Mouse (Mus musculus): ENCODE data around the gene Gm28635. TPM values are rescaled to one million over a fixed set of nuclear protein-coding genes. Genes with fewer than 3 reads are reported as not detected.

Gene Gm28635
- polyA plus RNA-seq, 1 experiment from 2014 or later: not detected

DNA sequence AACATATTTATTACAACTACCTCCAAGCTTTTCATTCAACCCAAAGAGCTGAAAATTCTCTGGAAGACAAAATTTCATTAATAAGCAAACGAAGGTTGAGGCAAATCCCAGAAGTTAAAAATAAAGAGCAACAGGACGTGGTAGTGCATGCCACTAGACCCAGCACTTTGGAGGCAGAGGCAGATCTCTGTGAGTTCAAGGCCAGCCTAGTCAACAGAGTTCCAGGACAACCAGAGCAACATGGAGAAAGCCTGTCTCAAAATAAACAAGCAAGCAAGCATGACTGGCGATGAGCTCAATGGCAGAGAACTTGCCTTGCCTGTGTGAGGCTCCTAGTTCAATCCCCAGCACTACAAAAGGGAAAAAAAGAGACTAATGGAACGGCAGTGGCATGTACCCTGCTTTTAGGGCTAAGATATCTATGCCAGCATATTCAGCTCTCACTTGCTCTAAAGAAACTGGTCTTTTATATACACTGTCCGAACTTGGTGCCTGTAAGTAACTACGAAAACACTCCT, 30.7 kb downstream of the Gm28635 start:
- no peak overlapping the region; a peak in 1 of 4 replicates for H3K4me3 ChIP-seq (ENCODE audit: control insufficient read depth in 1 of 2, insufficient read depth in 1 of 2, low read depth in 1 of 2, low read length in 2 of 2)
- peaks cover 7 to 50% of the 10 kb centered on the region in 2 experiments for H3K4me1 ChIP-seq (ENCODE audit: control insufficient read depth in 2 of 2, insufficient read depth in 2 of 2, low read length in 2 of 2)
- H3K27ac ChIP-seq (replicated peaks in 1 of 2; ENCODE audit: control insufficient read depth in 1 of 2, insufficient read depth in 1 of 2, low read depth in 2 of 2, low read length in 2 of 2): no peak overlapping the region; a peak in 1 of 4 replicates

GRCm38 (mm10) chr2:84646138-84646537, 31.7 kb downstream of the Gm28635 start:
- H3K9ac ChIP-seq (ENCODE audit: low read length): peak overlapping the region; percentile 44; the same call in 1 of the 2 replicates
- H3K27ac ChIP-seq (replicated peaks in 1 of 2; ENCODE audit: control insufficient read depth in 1 of 2, insufficient read depth in 1 of 2, low read depth in 2 of 2, low read length in 2 of 2): peak overlapping the region in 1 of 2 experiments; percentile 62; a peak in 2 of 4 replicates
- peaks cover 7 to 60% of the 10 kb centered on the region in 2 experiments for H3K4me1 ChIP-seq (ENCODE audit: control insufficient read depth in 2 of 2, insufficient read depth in 2 of 2, low read length in 2 of 2)
- ATAC-seq (ENCODE audit: insufficient number of reproducible peaks, insufficient read depth, low FRiP score, low read depth): no peak
- no peak overlapping the region for H3K4me3 ChIP-seq (ENCODE audit: control insufficient read depth in 1 of 2, insufficient read depth in 1 of 2, low read depth in 1 of 2, low read length in 2 of 2)
- no peaks in the 10 kb centered on the region for H3K9me3 ChIP-seq (ENCODE audit: control insufficient read depth, low read length)
- peak overlapping the region; percentile 39 for H3K4me2 ChIP-seq (ENCODE audit: low read length)
- H3K36me3 ChIP-seq (ENCODE audit: control insufficient read depth, insufficient read depth, low read length): peaks cover 11% of the 10 kb centered on the region; the same call in 1 of the 2 replicates
- 32% methylated on average over 1 of the region's 1 CpGs for WGBS
- H3K27me3 ChIP-seq (ENCODE audit: control insufficient read depth, insufficient read depth, low read length): no peaks in the 10 kb centered on the region

More for the DNA sequence above, 30.7 kb downstream of the Gm28635 start:
- 0 out of 2 replicates have a peak, but pooled peaks cover 2% of the 10 kb centered on the region for H3K36me3 ChIP-seq (ENCODE audit: control insufficient read depth, insufficient read depth, low read length)
- H3K4me2 ChIP-seq (ENCODE audit: low read length): peak overlapping the region; percentile 79
- H3K9ac ChIP-seq (ENCODE audit: low read length): no peak overlapping the region
- no peaks in the 10 kb centered on the region for H3K9me3 ChIP-seq (ENCODE audit: control insufficient read depth, low read length)
- 78% methylated on average over 6 of the region's 6 CpGs for WGBS
- no peaks in the 10 kb centered on the region for H3K27me3 ChIP-seq (ENCODE audit: control insufficient read depth, insufficient read depth, low read length)
- ATAC-seq (ENCODE audit: insufficient number of reproducible peaks, insufficient read depth, low FRiP score, low read depth): no peak

GRCm38 (mm10) chr2:84640833-84641232, 37.0 kb downstream of the Gm28635 start:
- Histone ChIP-seq H3K9me3 (ENCODE audit: control insufficient read depth, low read length) (no peaks in the 10 kb centered on the region), H3K4me2 (ENCODE audit: low read length) (no peak overlapping the region), H3K27me3 (ENCODE audit: control insufficient read depth, insufficient read depth, low read length) (no peaks in the 10 kb centered on the region), H3K9ac (ENCODE audit: low read length) (no peak overlapping the region), H3K4me1 (ENCODE audit: control insufficient read depth in 2 of 2, insufficient read depth in 2 of 2, low read length in 2 of 2) (peaks cover 16 to 90% of the 10 kb centered on the region in 2 experiments), H3K36me3 (ENCODE audit: control insufficient read depth, insufficient read depth, low read length) (peaks cover 11% of the 10 kb centered on the region; the same call in 1 of the 2 replicates), H3K4me3 (ENCODE audit: control insufficient read depth in 1 of 2, insufficient read depth in 1 of 2, low read depth in 1 of 2, low read length in 2 of 2) (no peak overlapping the region), H3K27ac (replicated peaks in 1 of 2; ENCODE audit: control insufficient read depth in 1 of 2, insufficient read depth in 1 of 2, low read depth in 2 of 2, low read length in 2 of 2) (0 out of 4 replicates have a peak overlapping the region, but pooled peaks of 1 of the 2 experiments have one; percentile 28)
- no peak for ATAC-seq (ENCODE audit: insufficient number of reproducible peaks, insufficient read depth, low FRiP score, low read depth)

DNA sequence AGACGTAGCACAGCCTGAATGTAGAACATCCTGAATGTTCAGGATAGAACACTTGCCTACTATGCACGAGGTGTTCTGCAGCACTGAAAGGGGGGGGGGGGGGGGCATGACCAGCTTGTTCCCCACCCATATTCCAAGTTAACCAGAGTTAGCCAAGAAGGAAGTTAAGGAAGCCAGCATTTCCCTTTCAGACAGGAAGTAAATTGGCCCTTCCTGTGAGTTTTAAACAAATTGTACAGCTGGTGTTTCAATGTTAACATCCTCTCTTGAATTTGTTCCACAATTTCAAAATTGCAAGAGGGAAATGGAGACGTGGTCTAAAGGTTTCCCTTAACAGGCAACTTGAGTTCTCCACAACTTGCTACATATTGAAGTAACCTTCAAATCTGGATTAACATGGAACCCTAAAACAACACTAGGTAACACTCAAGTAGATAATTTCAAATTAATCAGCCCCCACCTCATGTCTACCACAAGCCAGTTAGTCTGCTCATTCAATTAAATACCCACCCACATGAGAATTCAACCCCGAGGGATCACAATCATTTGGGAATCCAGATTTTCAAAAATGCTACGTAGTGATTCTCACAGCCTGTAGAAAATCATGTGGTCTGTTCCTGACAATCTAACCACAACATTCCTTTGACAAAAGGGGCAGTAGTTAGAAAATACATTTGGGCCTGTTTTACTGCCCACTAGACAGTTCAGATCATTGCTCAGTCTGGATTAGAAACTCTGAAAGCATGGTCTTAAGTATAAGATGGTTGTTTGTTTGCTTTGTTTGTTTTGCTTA, 39.2 kb downstream of the Gm28635 start:
- H3K9me3 ChIP-seq (ENCODE audit: control insufficient read depth, low read length): no peaks in the 10 kb centered on the region
- peaks cover 24 to 94% of the 10 kb centered on the region in 2 experiments for H3K4me1 ChIP-seq (ENCODE audit: control insufficient read depth in 2 of 2, insufficient read depth in 2 of 2, low read length in 2 of 2)
- peaks cover 11% of the 10 kb centered on the region; the same call in 1 of the 2 replicates for H3K36me3 ChIP-seq (ENCODE audit: control insufficient read depth, insufficient read depth, low read length)
- WGBS: 31% methylated on average over 5 of the region's 5 CpGs
- peak overlapping the region; percentile 60 for H3K4me2 ChIP-seq (ENCODE audit: low read length)
- H3K27ac ChIP-seq (replicated peaks in 1 of 2; ENCODE audit: control insufficient read depth in 1 of 2, insufficient read depth in 1 of 2, low read depth in 2 of 2, low read length in 2 of 2): peak overlapping the region; percentile 68 to 95
- H3K27me3 ChIP-seq (ENCODE audit: control insufficient read depth, insufficient read depth, low read length): no peaks in the 10 kb centered on the region
- no peak for ATAC-seq (ENCODE audit: insufficient number of reproducible peaks, insufficient read depth, low FRiP score, low read depth)
- H3K9ac ChIP-seq (ENCODE audit: low read length): peak overlapping the region; percentile 56
- peak overlapping the region in 1 of 2 experiments; percentile 14; a peak in 2 of 4 replicates for H3K4me3 ChIP-seq (ENCODE audit: control insufficient read depth in 1 of 2, insufficient read depth in 1 of 2, low read depth in 1 of 2, low read length in 2 of 2)

- ATAC-seq (ENCODE audit: insufficient number of reproducible peaks, insufficient read depth, low FRiP score, low read depth): no peak
- Histone ChIP-seq H3K4me1 (ENCODE audit: control insufficient read depth in 2 of 2, insufficient read depth in 2 of 2, low read length in 2 of 2) (peaks cover 28 to 93% of the 10 kb centered on the region in 2 experiments), H3K4me3 (ENCODE audit: control insufficient read depth in 1 of 2, insufficient read depth in 1 of 2, low read depth in 1 of 2, low read length in 2 of 2) (peak overlapping the region in 1 of 2 experiments; percentile 14; a peak in 2 of 4 replicates), H3K27ac (replicated peaks in 1 of 2; ENCODE audit: control insufficient read depth in 1 of 2, insufficient read depth in 1 of 2, low read depth in 2 of 2, low read length in 2 of 2) (peak overlapping the region; percentile 68 to 95), H3K36me3 (ENCODE audit: control insufficient read depth, insufficient read depth, low read length) (peaks cover 11% of the 10 kb centered on the region; the same call in 1 of the 2 replicates), H3K4me2 (ENCODE audit: low read length) (peak overlapping the region; percentile 60), H3K9me3 (ENCODE audit: control insufficient read depth, low read length) (no peaks in the 10 kb centered on the region), H3K9ac (ENCODE audit: low read length) (peak overlapping the region; percentile 63), H3K27me3 (ENCODE audit: control insufficient read depth, insufficient read depth, low read length) (no peaks in the 10 kb centered on the region)
- WGBS: 19% methylated on average over 6 of the region's 7 CpGs
Observed at GRCm38 (mm10) chr2:84637452-84638165, 40.2 kb downstream of the Gm28635 start.

DNA sequence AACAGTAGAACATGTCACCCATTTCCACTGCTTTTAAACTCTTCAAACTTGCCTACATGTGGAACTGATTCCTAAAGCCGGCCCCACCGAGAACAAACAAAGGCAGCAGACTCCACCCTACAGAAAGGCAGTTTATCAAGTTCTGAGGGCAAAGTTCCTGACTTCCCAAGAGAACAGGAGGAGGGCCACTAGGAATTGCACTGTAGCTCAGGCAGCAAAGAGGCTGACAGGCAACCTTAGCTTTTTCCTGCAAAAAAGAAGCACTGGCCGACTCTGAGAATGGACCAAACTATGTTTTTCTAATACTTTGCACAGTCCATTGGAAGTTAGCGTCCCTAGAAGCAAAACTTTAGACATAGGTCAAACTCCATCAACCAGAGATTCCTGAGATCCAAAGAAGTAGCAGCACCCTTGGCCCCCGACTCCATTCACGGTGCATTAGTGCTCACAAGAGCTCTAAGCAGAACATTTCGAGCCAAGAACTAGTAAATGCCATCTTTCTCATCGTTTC, 41.6 kb downstream of the Gm28635 start:
- Histone ChIP-seq H3K36me3 (ENCODE audit: control insufficient read depth, insufficient read depth, low read length) (peaks cover under 1% of the 10 kb centered on the region; the same call in 1 of the 2 replicates), H3K4me1 (ENCODE audit: control insufficient read depth in 2 of 2, insufficient read depth in 2 of 2, low read length in 2 of 2) (peaks cover 34 to 93% of the 10 kb centered on the region in 2 experiments), H3K9ac (ENCODE audit: low read length) (peak overlapping the region; percentile 63), H3K27me3 (ENCODE audit: control insufficient read depth, insufficient read depth, low read length) (no peaks in the 10 kb centered on the region), H3K27ac (replicated peaks in 1 of 2; ENCODE audit: control insufficient read depth in 1 of 2, insufficient read depth in 1 of 2, low read depth in 2 of 2, low read length in 2 of 2) (peak overlapping the region; percentile 89 to 95), H3K4me3 (ENCODE audit: control insufficient read depth in 1 of 2, insufficient read depth in 1 of 2, low read depth in 1 of 2, low read length in 2 of 2) (peak overlapping the region in 1 of 2 experiments; percentile 21; a peak in 2 of 4 replicates), H3K4me2 (ENCODE audit: low read length) (peak overlapping the region; percentile 60), H3K9me3 (ENCODE audit: control insufficient read depth, low read length) (no peaks in the 10 kb centered on the region)
- 13% methylated on average over 8 of the region's 8 CpGs for WGBS
- no peak; the same call in 1 of the 2 replicates for ATAC-seq (ENCODE audit: insufficient number of reproducible peaks, insufficient read depth, low FRiP score, low read depth)

- Histone ChIP-seq H3K27me3 (ENCODE audit: control insufficient read depth, insufficient read depth, low read length) (no peaks in the 10 kb centered on the region), H3K9ac (ENCODE audit: low read length) (peak overlapping the region; percentile 70), H3K4me2 (ENCODE audit: low read length) (peak overlapping the region; percentile 60), H3K36me3 (ENCODE audit: control insufficient read depth, insufficient read depth, low read length) (no peaks in the 10 kb centered on the region; the same call in 1 of the 2 replicates), H3K27ac (replicated peaks in 1 of 2; ENCODE audit: control insufficient read depth in 1 of 2, insufficient read depth in 1 of 2, low read depth in 2 of 2, low read length in 2 of 2) (peak overlapping the region; percentile 89 to 95), H3K9me3 (ENCODE audit: control insufficient read depth, low read length) (no peaks in the 10 kb centered on the region), H3K4me3 (ENCODE audit: control insufficient read depth in 1 of 2, insufficient read depth in 1 of 2, low read depth in 1 of 2, low read length in 2 of 2) (peak overlapping the region in 1 of 2 experiments; percentile 21; a peak in 2 of 4 replicates), H3K4me1 (ENCODE audit: control insufficient read depth in 2 of 2, insufficient read depth in 2 of 2, low read length in 2 of 2) (peaks cover 34 to 88% of the 10 kb centered on the region in 2 experiments)
- 0% methylated on average over 2 of the region's 2 CpGs for WGBS
- ATAC-seq (ENCODE audit: insufficient number of reproducible peaks, insufficient read depth, low FRiP score, low read depth): peak; percentile 93
Observed at GRCm38 (mm10) chr2:84635611-84636010, 42.2 kb downstream of the Gm28635 start.
